Mouse (Mus musculus) kidney, embryonic 16.5 days (tissue): ENCODE measurements around the gene Cyp21a1. TPM values are rescaled to one million over a fixed set of nuclear protein-coding genes. Genes with fewer than 3 reads are reported as not detected.
"Not testable (repeated sequence)": the region's sequence is repeated elsewhere in the genome, so short reads cannot be mapped to it uniquely, and the experiment has no call there.

Experiments used
- ATAC-seq: fragments of 200-750 bp; cut with Nextera tagmentation; 2 replicates; pipeline ENCODE4 v1.8.0; 2017; ENCODE audit warnings: moderate TSS enrichment; ENCODE audit not compliant: low FRiP score, low TSS enrichment
- H3K27ac ChIP-seq: fragments of 300-500 bp; sonication (generic); 2 replicates; pipeline ENCODE4 v1.5.1; 2014; ENCODE audit warnings: low read length
- H3K27me3 ChIP-seq: fragments of 300-500 bp; sonication (generic); 2 replicates; pipeline ENCODE4 v1.6.1; 2014; ENCODE audit warnings: low read length, control low read depth, mixed read lengths; ENCODE audit not compliant: insufficient read depth
- H3K36me3 ChIP-seq: fragments of 300-500 bp; sonication (generic); 2 replicates; pipeline ENCODE4 v1.6.1; 2014; ENCODE audit warnings: low read length, control low read depth, mixed read lengths; ENCODE audit not compliant: insufficient read depth
- H3K4me1 ChIP-seq: fragments of 300-500 bp; sonication (generic); 2 replicates; pipeline ENCODE4 v1.6.1; 2014; ENCODE audit warnings: low read length, control low read depth, mixed read lengths; ENCODE audit not compliant: insufficient read depth
- H3K4me2 ChIP-seq: fragments of 300-500 bp; sonication (generic); replicated peaks from 2 replicates; pipeline ENCODE4 v1.6.1; 2014; ENCODE audit warnings: low read depth, low read length
- H3K4me3 ChIP-seq: fragments of 300-500 bp; sonication (generic); 2 replicates; pipeline ENCODE4 v1.5.1; 2014; ENCODE audit warnings: mild to moderate bottlenecking, low read length
- H3K9ac ChIP-seq: fragments of 300-500 bp; sonication (generic); replicated peaks from 2 replicates; pipeline ENCODE4 v1.6.1; 2014; ENCODE audit warnings: low read length
- H3K9me3 ChIP-seq: fragments of 300-500 bp; sonication (generic); 2 replicates; pipeline ENCODE4 v1.6.1; 2016; ENCODE audit warnings: low read length, control low read depth
- WGBS: fragments of 180-500 bp; shearing (Covaris S2); extraction: QIAGEN DNeasy Blood & Tissue Kit; methylation state at CpG from one replicate; pipeline ENCODE4 v1.1.7; 2014; 5-methylcytosine and 5-hydroxymethylcytosine counted together
- polyA plus RNA-seq: library from polyadenylated mRNA; unstranded; fragments of >200 nt; fragmentation: Nextera tagmentation; extraction: Ambion mirVana; gene quantifications from 2 replicates; pipeline ENCODE4 v1.2.1, GENCODE M21; 2015

The Cyp21a1 gene
- polyA plus RNA-seq: 38.4 and 41.9 TPM in 2 replicates

GRCm38 (mm10) chr17:34804301-34804700, at the start of gene Cyp21a1:
Gene Cyp21a1, minus strand, starts transcription at chr17:34804561.
- not testable (repeated sequence) for H3K9me3 ChIP-seq, H3K4me3 ChIP-seq, ATAC-seq, H3K36me3 ChIP-seq, H3K27me3 ChIP-seq, H3K9ac ChIP-seq, H3K4me2 ChIP-seq, H3K27ac ChIP-seq, H3K4me1 ChIP-seq
- WGBS: 100% methylated on average over 2 of the region's 6 CpGs

DNA sequence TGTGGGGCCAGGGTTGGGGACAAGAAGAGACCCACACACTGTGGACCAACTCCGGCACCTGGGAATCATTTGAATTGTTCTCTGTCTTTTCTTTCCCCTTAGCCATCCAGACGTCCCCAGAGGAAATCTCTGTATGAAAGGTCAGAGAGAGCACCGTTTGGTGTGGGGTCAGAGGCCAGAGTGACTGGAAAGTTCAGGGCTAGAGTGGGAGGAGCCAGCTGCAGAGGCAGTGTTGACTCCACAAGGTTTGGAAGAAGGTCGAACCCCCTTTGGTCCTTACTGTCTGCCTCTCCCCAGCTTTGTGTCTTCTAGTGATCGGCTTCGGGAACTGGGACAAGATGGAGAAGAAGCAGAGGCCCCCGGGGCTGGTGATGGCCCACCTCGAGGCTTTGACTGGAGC, 49.1 kb upstream of the Cyp21a1 start:
- Histone ChIP-seq H3K36me3 (peaks cover 45% of the 10 kb centered on the region), H3K27ac (no peak overlapping the region), H3K4me1 (peaks cover 16% of the 10 kb centered on the region), H3K4me3 (no peak overlapping the region), H3K4me2 (no peak overlapping the region), H3K9ac (no peak overlapping the region), H3K27me3 (no peaks in the 10 kb centered on the region), H3K9me3 (no peaks in the 10 kb centered on the region)
- ATAC-seq: no peak
- 70% methylated on average over 8 of the region's 8 CpGs for WGBS

GRCm38 (mm10) chr17:34850517-34851125, 46.3 kb upstream of the Cyp21a1 start:
- Histone ChIP-seq H3K9me3 (no peaks in the 10 kb centered on the region), H3K4me3 (peak overlapping the region; percentile 77), H3K27me3 (no peaks in the 10 kb centered on the region), H3K27ac (peak overlapping the region; percentile 54), H3K4me2 (peak overlapping the region; percentile 76), H3K9ac (peak overlapping the region; percentile 82), H3K36me3 (peaks cover 52% of the 10 kb centered on the region), H3K4me1 (peaks cover 16% of the 10 kb centered on the region)
- ATAC-seq: peak; percentile 55
- under 1% methylated on average over 25 of the region's 25 CpGs for WGBS

DNA sequence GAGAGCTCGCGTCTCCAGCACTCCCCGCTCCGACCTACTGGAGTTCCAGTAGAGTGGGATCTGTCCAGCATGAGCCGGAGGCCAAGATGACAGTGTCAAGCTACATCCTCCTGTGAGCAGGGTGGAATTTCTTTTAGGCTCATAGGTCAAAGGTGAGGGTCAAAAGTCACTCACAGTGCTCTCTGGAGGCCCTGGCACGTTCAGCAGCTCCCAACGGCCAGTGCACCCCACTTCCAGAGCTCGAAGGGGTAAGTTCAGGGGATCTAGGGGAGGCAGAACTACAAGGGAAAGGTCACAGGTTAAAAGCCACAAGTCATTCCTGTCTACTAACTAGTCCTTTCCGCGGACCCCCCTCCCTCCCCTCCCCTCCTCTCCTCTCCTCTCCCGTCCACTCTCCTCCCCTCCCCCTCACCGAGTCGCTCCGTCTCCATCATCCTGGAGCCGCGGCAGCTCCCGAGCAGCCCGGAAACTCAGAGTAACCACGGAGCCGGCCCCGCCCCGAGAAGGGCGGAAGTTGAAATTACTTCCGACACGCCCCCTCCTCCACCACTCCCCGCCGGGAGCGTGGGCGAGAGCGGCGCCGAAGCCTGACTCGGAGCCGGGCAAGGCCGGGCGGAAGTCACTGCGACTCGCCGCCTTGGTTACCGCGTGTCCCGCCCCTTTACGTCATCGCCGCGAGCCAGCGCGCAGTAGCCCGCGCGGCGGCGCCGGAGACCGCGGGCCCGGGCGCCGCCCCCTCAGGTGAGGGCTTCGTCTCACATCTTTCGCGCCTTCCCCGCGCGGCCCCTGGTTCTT, 45.6 kb upstream of the Cyp21a1 start, which contains the start of the genes Skiv2l and Nelfe:
Skiv2l (minus strand) TSS at position 489 of the 795 bp plus-strand sequence.
Nelfe (plus strand) TSS at position 670 of the 795 bp plus-strand sequence.
- Histone ChIP-seq H3K27ac (peak within 1 kb of the TSS; percentile 54), H3K36me3 (peaks cover 53% of the 10 kb centered on the region), H3K4me3 (peak within 1 kb of the TSS; percentile 77), H3K9me3 (no peaks in the 10 kb centered on the region), H3K4me2 (peak within 1 kb of the TSS; percentile 89), H3K27me3 (no peaks in the 10 kb centered on the region), H3K4me1 (peaks cover 16% of the 10 kb centered on the region), H3K9ac (peak within 1 kb of the TSS; percentile 82)
- peak; percentile 97 for ATAC-seq
- WGBS: under 1% methylated on average over 61 of the region's 65 CpGs

DNA sequence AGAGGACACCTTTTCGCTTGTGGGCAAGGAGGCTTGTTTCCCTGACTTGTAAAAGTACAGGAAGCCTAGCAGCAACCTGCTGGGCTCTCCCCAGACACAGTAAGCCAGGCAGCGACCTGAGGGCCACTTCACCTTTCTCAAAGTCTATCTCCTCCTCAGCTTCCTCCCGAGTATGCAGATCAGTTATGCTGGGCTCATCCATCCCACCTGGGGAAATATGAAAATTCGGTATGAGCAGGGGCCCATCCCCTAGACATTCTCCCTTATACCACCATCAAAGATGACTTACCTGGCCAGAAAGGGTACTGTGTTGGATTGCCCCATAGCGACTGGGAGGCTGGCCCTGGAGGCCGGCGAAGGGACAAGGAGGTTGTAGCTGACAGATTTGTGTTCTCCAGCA, 43.3 kb upstream of the Cyp21a1 start:
- Histone ChIP-seq H3K27ac (no peak overlapping the region), H3K9me3 (no peaks in the 10 kb centered on the region), H3K27me3 (no peaks in the 10 kb centered on the region), H3K9ac (no peak overlapping the region), H3K4me3 (no peak overlapping the region), H3K4me1 (peaks cover 16% of the 10 kb centered on the region), H3K4me2 (no peak overlapping the region), H3K36me3 (peaks cover 54% of the 10 kb centered on the region)
- no peak for ATAC-seq
- WGBS: 95% methylated on average over 7 of the region's 7 CpGs

DNA sequence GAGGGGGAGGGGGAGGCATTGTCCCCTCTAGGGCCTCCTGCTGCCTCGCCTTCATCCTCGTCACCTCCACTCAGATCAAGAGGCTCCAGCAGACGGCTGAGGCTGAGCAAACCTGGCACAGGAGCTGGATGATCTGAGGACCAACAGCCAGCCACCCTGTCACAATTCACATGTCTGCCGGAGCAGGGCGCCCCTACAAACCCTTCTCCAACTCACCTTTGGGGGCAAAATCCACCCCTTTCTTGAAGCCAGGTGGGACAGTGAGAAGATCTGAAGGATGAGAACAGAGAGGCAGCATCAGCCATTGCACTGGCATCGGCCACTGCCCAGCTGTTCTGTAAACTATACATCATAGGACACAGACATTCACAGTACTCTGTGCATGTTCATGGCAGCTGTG, 42.8 kb upstream of the Cyp21a1 start:
- Histone ChIP-seq H3K27me3 (no peaks in the 10 kb centered on the region), H3K27ac (no peak overlapping the region), H3K9ac (no peak overlapping the region), H3K4me3 (no peak overlapping the region), H3K9me3 (no peaks in the 10 kb centered on the region), H3K4me1 (peaks cover 16% of the 10 kb centered on the region), H3K36me3 (peaks cover 55% of the 10 kb centered on the region), H3K4me2 (no peak overlapping the region)
- 91% methylated on average over 6 of the region's 6 CpGs for WGBS
- ATAC-seq: no peak

DNA sequence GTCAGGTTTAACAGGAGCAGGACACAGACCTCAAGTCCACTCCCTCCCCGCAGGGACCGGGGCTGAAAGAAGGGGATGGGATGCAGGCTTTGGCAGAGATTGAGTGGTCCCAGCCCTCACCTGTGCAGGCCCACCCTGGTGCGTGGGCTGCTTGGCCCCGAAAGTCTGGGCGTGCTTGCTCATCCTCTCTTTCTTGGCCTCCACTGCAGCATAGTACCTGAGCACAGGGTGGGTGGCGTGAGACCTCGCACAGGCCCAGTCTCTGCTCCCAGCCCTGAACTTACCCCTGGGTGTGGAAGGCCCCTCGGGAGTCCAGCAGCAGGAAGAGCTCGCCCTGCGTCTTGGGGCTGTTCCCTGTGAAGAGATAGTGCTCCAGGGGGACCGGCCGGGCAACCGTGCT, 40.5 kb upstream of the Cyp21a1 start:
- peaks cover 76% of the 10 kb centered on the region for H3K36me3 ChIP-seq
- no peak overlapping the region for H3K4me2 ChIP-seq
- H3K27me3 ChIP-seq: no peaks in the 10 kb centered on the region
- H3K4me3 ChIP-seq: no peak overlapping the region
- ATAC-seq: no peak
- WGBS: 93% methylated on average over 13 of the region's 13 CpGs
- H3K27ac ChIP-seq: no peak overlapping the region
- no peak overlapping the region for H3K9ac ChIP-seq
- peaks cover 7% of the 10 kb centered on the region for H3K4me1 ChIP-seq
- no peaks in the 10 kb centered on the region for H3K9me3 ChIP-seq

DNA sequence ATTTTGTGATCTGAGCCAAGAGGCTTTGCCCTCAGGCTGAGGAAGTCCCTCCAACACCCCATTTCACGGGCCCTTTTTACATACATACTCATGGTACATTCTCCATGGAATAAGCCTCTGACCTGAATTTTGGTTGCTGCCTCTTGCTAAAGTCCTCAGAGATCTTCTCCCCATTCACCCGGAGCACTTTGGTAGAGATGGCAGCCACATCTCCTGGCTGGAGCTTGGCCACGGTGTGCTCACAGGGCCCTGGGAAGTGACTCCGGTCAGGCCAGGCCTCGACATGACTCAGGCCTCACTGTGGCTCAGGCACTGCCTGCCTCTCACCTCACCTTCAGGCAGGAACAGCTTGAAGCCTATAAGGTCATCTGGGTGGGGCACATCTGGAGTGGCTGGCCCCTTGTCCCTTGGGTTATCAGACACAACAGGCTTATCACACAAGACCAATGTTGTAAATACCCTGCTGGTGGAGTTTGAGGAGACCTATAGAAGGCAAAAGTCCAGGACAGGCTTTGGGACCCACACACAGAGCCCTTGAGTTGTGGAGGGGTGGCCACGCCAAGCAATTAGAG, 36.5 kb upstream of the Cyp21a1 start:
- no peak for ATAC-seq
- no peaks in the 10 kb centered on the region for H3K9me3 ChIP-seq
- no peak overlapping the region for H3K9ac ChIP-seq
- H3K27me3 ChIP-seq: no peaks in the 10 kb centered on the region
- no peak overlapping the region for H3K4me2 ChIP-seq
- peaks cover 61% of the 10 kb centered on the region for H3K36me3 ChIP-seq
- peaks cover 13% of the 10 kb centered on the region for H3K4me1 ChIP-seq
- WGBS: 85% methylated on average over 6 of the region's 6 CpGs
- H3K4me3 ChIP-seq: no peak overlapping the region
- H3K27ac ChIP-seq: no peak overlapping the region

DNA sequence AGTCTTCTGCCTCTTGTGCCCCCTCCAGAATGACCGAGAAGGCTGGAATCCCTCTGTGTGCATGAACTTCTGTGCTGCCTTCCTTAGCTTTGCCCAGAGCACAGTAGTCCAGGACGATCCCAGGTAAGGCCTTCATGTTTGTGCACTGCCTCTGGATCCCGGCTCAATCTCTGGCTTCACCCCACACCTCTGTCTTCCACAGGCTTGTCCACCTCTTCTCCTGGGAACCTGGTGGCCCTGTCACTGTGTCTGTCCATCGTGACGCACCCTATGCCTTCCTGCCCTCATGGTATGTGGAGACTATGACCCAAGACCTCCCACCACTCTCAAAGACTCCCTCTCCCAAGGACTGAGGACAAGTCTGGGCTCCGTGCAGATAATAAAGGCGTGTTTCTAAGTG, 34.4 kb upstream of the Cyp21a1 start:
- no peak overlapping the region for H3K4me2 ChIP-seq

More for the DNA sequence above, 34.4 kb upstream of the Cyp21a1 start:
- Histone ChIP-seq H3K27ac (no peak overlapping the region), H3K4me3 (no peak overlapping the region), H3K9me3 (no peaks in the 10 kb centered on the region), H3K4me1 (peaks cover 16% of the 10 kb centered on the region), H3K9ac (no peak overlapping the region), H3K27me3 (no peaks in the 10 kb centered on the region), H3K36me3 (peaks cover 43% of the 10 kb centered on the region)
- ATAC-seq: no peak
- WGBS: 87% methylated on average over 7 of the region's 7 CpGs
